Mouse (Mus musculus) lung, embryonic 14.5 days (tissue): ENCODE results near the gene Snrnp200. TPM values are rescaled to one million over a fixed set of nuclear protein-coding genes. Genes with fewer than 3 reads are reported as not detected.
A peak's percentile ranks its signal among the peaks of the same experiment; 100 is the strongest.

Source experiments
- ATAC-seq: fragments of 200-750 bp; cut with Nextera tagmentation; 2 replicates; pipeline ENCODE4 v1.8.0; 2017; ENCODE audit warnings: mild to moderate bottlenecking, moderate TSS enrichment, moderate library complexity; ENCODE audit not compliant: insufficient read depth
- DNase-seq: peaks from one replicate; pipeline ENCODE4 v3.0.0-alpha.2; 2015
- H3K27ac ChIP-seq: fragments of 300-500 bp; sonication (generic); 2 replicates; pipeline ENCODE4 v1.5.1; 2014; ENCODE audit warnings: low read depth, mild to moderate bottlenecking, moderate library complexity
- H3K27me3 ChIP-seq: fragments of 300-500 bp; sonication (generic); 2 replicates; pipeline ENCODE4 v1.6.1; 2014; ENCODE audit warnings: low read length, control low read depth; ENCODE audit not compliant: insufficient read depth
- H3K36me3 ChIP-seq: fragments of 300-500 bp; sonication (generic); 2 replicates; pipeline ENCODE4 v1.6.1; 2014; ENCODE audit warnings: control low read depth; ENCODE audit not compliant: insufficient read depth
- H3K4me1 ChIP-seq: fragments of 300-500 bp; sonication (generic); 2 replicates; pipeline ENCODE4 v1.6.1; 2014; ENCODE audit warnings: antibody characterized with exemption, control low read depth; ENCODE audit not compliant: insufficient read depth
- H3K4me2 ChIP-seq: fragments of 300-500 bp; sonication (generic); 2 replicates; pipeline ENCODE4 v1.6.1; 2014; ENCODE audit warnings: mild to moderate bottlenecking
- H3K4me3 ChIP-seq: fragments of 300-500 bp; sonication (generic); 2 replicates; pipeline ENCODE4 v1.5.1; 2014; ENCODE audit warnings: low read depth, low read length
- H3K9ac ChIP-seq: fragments of 300-500 bp; sonication (generic); 2 replicates; pipeline ENCODE4 v1.6.1; 2014
- H3K9me3 ChIP-seq: fragments of 300-500 bp; sonication (generic); 2 replicates; pipeline ENCODE4 v1.6.1; 2016; ENCODE audit warnings: low read depth, low read length, control low read depth
- CTCF ChIP-seq: IDR thresholded peaks from 2 replicates; pipeline ENCODE4 v1.5.1; 2016; ENCODE audit warnings: antibody characterized with exemption, low read depth
- WGBS: fragments of 180-500 bp; shearing (Covaris S2); extraction: QIAGEN DNeasy Blood & Tissue Kit; methylation state at CpG from one replicate; pipeline ENCODE4 v1.1.7; 2014; 5-methylcytosine and 5-hydroxymethylcytosine counted together
- polyA plus RNA-seq: library from polyadenylated mRNA; unstranded; fragments of >200 nt; fragmentation: Nextera tagmentation; extraction: Ambion mirVana; gene quantifications from 2 replicates; pipeline ENCODE4 v1.2.1, GENCODE M21; 2014

Gene Snrnp200
- polyA plus RNA-seq, 1 experiment from 2014 or later: 75.1 TPM

- Histone ChIP-seq H3K4me1 (no peaks in the 10 kb centered on the region), H3K4me3 (no peak overlapping the region), H3K27me3 (no peaks in the 10 kb centered on the region), H3K36me3 (peaks cover 35% of the 10 kb centered on the region), H3K27ac (no peak overlapping the region), H3K4me2 (no peak overlapping the region), H3K9ac (no peak overlapping the region), H3K9me3 (no peaks in the 10 kb centered on the region)
- DNase-seq (no peak), ATAC-seq (no peak)
- TF ChIP-seq CTCF: no peak
- WGBS: 87% methylated on average over 3 of the region's 3 CpGs
Measured at GRCm38 (mm10) chr2:127254604-127255134, 46.5 kb downstream of the Snrnp200 start.

GRCm38 (mm10) chr2:127255294-127255693, 47.1 kb downstream of the Snrnp200 start:
- H3K4me3 ChIP-seq: no peak overlapping the region
- H3K9ac ChIP-seq: no peak overlapping the region
- no peak for DNase-seq
- no peak overlapping the region for H3K27ac ChIP-seq
- peaks cover 37% of the 10 kb centered on the region for H3K36me3 ChIP-seq
- H3K9me3 ChIP-seq: no peaks in the 10 kb centered on the region
- H3K4me1 ChIP-seq: no peaks in the 10 kb centered on the region
- ATAC-seq: no peak
- H3K27me3 ChIP-seq: no peaks in the 10 kb centered on the region
- TF ChIP-seq CTCF: no peak
- H3K4me2 ChIP-seq: no peak overlapping the region
- WGBS: 85% methylated on average over 6 of the region's 6 CpGs

GRCm38 (mm10) chr2:127259340-127259739, 51.2 kb downstream of the Snrnp200 start:
- Histone ChIP-seq H3K9ac (no peak overlapping the region), H3K27me3 (no peaks in the 10 kb centered on the region), H3K27ac (no peak overlapping the region), H3K4me3 (no peak overlapping the region), H3K4me2 (no peak overlapping the region), H3K36me3 (peaks cover 30% of the 10 kb centered on the region), H3K4me1 (no peaks in the 10 kb centered on the region), H3K9me3 (no peaks in the 10 kb centered on the region)
- WGBS: 81% methylated on average over 5 of the region's 5 CpGs
- DNase-seq (peak; percentile 18), ATAC-seq (no peak)
- no peak for TF ChIP-seq CTCF

GRCm38 (mm10) chr2:127262480-127262879, 54.3 kb downstream of the Snrnp200 start:
- DNase-seq: no peak
- no peak for TF ChIP-seq CTCF
- H3K4me2 ChIP-seq: no peak overlapping the region
- H3K27ac ChIP-seq: no peak overlapping the region
- H3K4me3 ChIP-seq: no peak overlapping the region
- no peaks in the 10 kb centered on the region for H3K4me1 ChIP-seq
- ATAC-seq: no peak
- no peak overlapping the region for H3K9ac ChIP-seq
- peaks cover 23% of the 10 kb centered on the region for H3K36me3 ChIP-seq
- H3K27me3 ChIP-seq: no peaks in the 10 kb centered on the region
- H3K9me3 ChIP-seq: no peaks in the 10 kb centered on the region

- ATAC-seq (no peak), DNase-seq (no peak)
- Histone ChIP-seq H3K36me3 (0 out of 2 replicates have a peak, but pooled peaks cover 7% of the 10 kb centered on the region), H3K9me3 (no peaks in the 10 kb centered on the region), H3K4me3 (no peak overlapping the region), H3K9ac (no peak overlapping the region), H3K4me2 (no peak overlapping the region), H3K4me1 (no peaks in the 10 kb centered on the region), H3K27me3 (no peaks in the 10 kb centered on the region), H3K27ac (no peak overlapping the region)
- 48% methylated on average over 4 of the region's 4 CpGs for WGBS
- TF ChIP-seq CTCF: no peak
Measured at GRCm38 (mm10) chr2:127267854-127268253, 59.7 kb downstream of the Snrnp200 start.

GRCm38 (mm10) chr2:127269491-127270299, 61.5 kb downstream of the Snrnp200 start, which contains the start of gene Stard7:
Stard7 (plus strand) TSS chr2:127270218.
- Histone ChIP-seq H3K27me3 (no peaks in the 10 kb centered on the region), H3K36me3 (0 out of 2 replicates have a peak, but pooled peaks cover 7% of the 10 kb centered on the region), H3K27ac (peak within 1 kb of the TSS; percentile 96), H3K9ac (peak within 1 kb of the TSS; percentile 90), H3K4me3 (peak within 1 kb of the TSS; percentile 98), H3K4me1 (no peaks in the 10 kb centered on the region), H3K9me3 (no peaks in the 10 kb centered on the region), H3K4me2 (peak within 1 kb of the TSS; percentile 71)
- ATAC-seq (peak; percentile 99), DNase-seq (peak; percentile 98)
- 1% methylated on average over 49 of the region's 49 CpGs for WGBS
- peak; percentile 47 for TF ChIP-seq CTCF

GRCm38 (mm10) chr2:127270300-127271041, 62.3 kb downstream of the Snrnp200 start:
- peak; percentile 97 for ATAC-seq
- no peaks in the 10 kb centered on the region for H3K4me1 ChIP-seq
- peak overlapping the region; percentile 71 for H3K4me2 ChIP-seq
- peak overlapping the region; percentile 98 for H3K4me3 ChIP-seq
- peak; percentile 93 for DNase-seq
- WGBS: under 1% methylated on average over 66 of the region's 75 CpGs
- H3K27ac ChIP-seq: peak overlapping the region; percentile 96
- 0 out of 2 replicates have a peak, but pooled peaks cover 7% of the 10 kb centered on the region for H3K36me3 ChIP-seq
- TF ChIP-seq CTCF: no peak
- peak overlapping the region; percentile 90 for H3K9ac ChIP-seq
- H3K9me3 ChIP-seq: no peaks in the 10 kb centered on the region
- no peaks in the 10 kb centered on the region for H3K27me3 ChIP-seq
